Mouse (Mus musculus): ENCODE measurements around the gene Ror2. TPM values are rescaled to one million over a fixed set of nuclear protein-coding genes. Genes with fewer than 3 reads are reported as not detected.

The Ror2 gene
- total RNA-seq, 1 experiment: 15.1 TPM

GRCm38 (mm10) chr13:53163060-53163459 lies 122.9 kb downstream of the Ror2 start:
- in situ Hi-C loops (cut with MboI; ENCODE audit: low sequenced_read_pairs in 2 of 2, unreplicated experiment in 2 of 2): no loop called here
- no peak for DNase-seq (ENCODE audit: low read depth, low spot score)
- H3K4me1 ChIP-seq (ENCODE audit: control insufficient read depth in 2 of 2, insufficient read depth in 2 of 2, low read length in 2 of 2, poor library complexity in 1 of 2): peaks cover 8 to 16% of the 10 kb centered on the region in 2 experiments; a peak in 3 of 4 replicates
- H3K9ac ChIP-seq (ENCODE audit: insufficient read depth, low read depth, low read length, poor library complexity, severe bottlenecking): no peak overlapping the region
- no peaks in the 10 kb centered on the region for H3K9me3 ChIP-seq (ENCODE audit: control insufficient read depth, insufficient read depth, low read depth, low read length)
- no peak overlapping the region for H3K4me3 ChIP-seq (ENCODE audit: insufficient read depth in 1 of 2, low read depth in 1 of 2, low read length in 2 of 2, poor library complexity in 1 of 2, severe bottlenecking in 1 of 2)
- no peak overlapping the region for H3K27ac ChIP-seq (ENCODE audit: insufficient read depth, low read depth, low read length, poor library complexity, severe bottlenecking)
- TF ChIP-seq CHD2 (IDR thresholded peaks at IDR 0.05; ENCODE audit: low read depth, low read length) (no peak), MAFK (IDR thresholded peaks at IDR 0.05; ENCODE audit: insufficient read depth, low read depth, low read length) (no peak), ZC3H11A (IDR thresholded peaks at IDR 0.05; ENCODE audit: borderline replicate concordance, low read depth, low read length) (no peak), HCFC1 (IDR thresholded peaks at IDR 0.05; ENCODE audit: borderline replicate concordance, insufficient read depth, low read length) (no peak), ZNF384 (IDR thresholded peaks at IDR 0.05; ENCODE audit: low read depth, low read length) (no peak)
- H3K36me3 ChIP-seq (ENCODE audit: control insufficient read depth, insufficient read depth, low read length, poor library complexity, severe bottlenecking): no peaks in the 10 kb centered on the region

GRCm38 (mm10) chr13:53159501-53159900 lies 126.4 kb downstream of the Ror2 start:
- in situ Hi-C loops (cut with MboI; ENCODE audit: low sequenced_read_pairs in 2 of 2, unreplicated experiment in 2 of 2): no loop called here
- H3K9ac ChIP-seq (ENCODE audit: insufficient read depth, low read depth, low read length, poor library complexity, severe bottlenecking): no peak overlapping the region
- no peak for DNase-seq (ENCODE audit: low read depth, low spot score)
- peaks cover 6 to 18% of the 10 kb centered on the region in 2 experiments; a peak in 3 of 4 replicates for H3K4me1 ChIP-seq (ENCODE audit: control insufficient read depth in 2 of 2, insufficient read depth in 2 of 2, low read length in 2 of 2, poor library complexity in 1 of 2)
- TF ChIP-seq MAFK (IDR thresholded peaks at IDR 0.05; ENCODE audit: insufficient read depth, low read depth, low read length) (no peak), ZC3H11A (IDR thresholded peaks at IDR 0.05; ENCODE audit: borderline replicate concordance, low read depth, low read length) (no peak), ZNF384 (IDR thresholded peaks at IDR 0.05; ENCODE audit: low read depth, low read length) (no peak), CHD2 (IDR thresholded peaks at IDR 0.05; ENCODE audit: low read depth, low read length) (no peak), HCFC1 (IDR thresholded peaks at IDR 0.05; ENCODE audit: borderline replicate concordance, insufficient read depth, low read length) (no peak)
- H3K27ac ChIP-seq (ENCODE audit: insufficient read depth, low read depth, low read length, poor library complexity, severe bottlenecking): no peak overlapping the region
- no peak overlapping the region for H3K4me3 ChIP-seq (ENCODE audit: insufficient read depth in 1 of 2, low read depth in 1 of 2, low read length in 2 of 2, poor library complexity in 1 of 2, severe bottlenecking in 1 of 2)
- H3K9me3 ChIP-seq (ENCODE audit: control insufficient read depth, insufficient read depth, low read depth, low read length): no peaks in the 10 kb centered on the region
- no peaks in the 10 kb centered on the region; the same call in 1 of the 2 replicates for H3K36me3 ChIP-seq (ENCODE audit: control insufficient read depth, insufficient read depth, low read length, poor library complexity, severe bottlenecking)

GRCm38 (mm10) chr13:53158405-53159005 lies 127.4 kb downstream of the Ror2 start:
- Histone ChIP-seq H3K4me1 (ENCODE audit: control insufficient read depth in 2 of 2, insufficient read depth in 2 of 2, low read length in 2 of 2, poor library complexity in 1 of 2) (peaks cover 13 to 22% of the 10 kb centered on the region in 2 experiments), H3K4me3 (ENCODE audit: insufficient read depth in 1 of 2, low read depth in 1 of 2, low read length in 2 of 2, poor library complexity in 1 of 2, severe bottlenecking in 1 of 2) (no peak overlapping the region), H3K9ac (ENCODE audit: insufficient read depth, low read depth, low read length, poor library complexity, severe bottlenecking) (no peak overlapping the region), H3K36me3 (ENCODE audit: control insufficient read depth, insufficient read depth, low read length, poor library complexity, severe bottlenecking) (no peaks in the 10 kb centered on the region; the same call in 1 of the 2 replicates), H3K9me3 (ENCODE audit: control insufficient read depth, insufficient read depth, low read depth, low read length) (no peaks in the 10 kb centered on the region), H3K27ac (ENCODE audit: insufficient read depth, low read depth, low read length, poor library complexity, severe bottlenecking) (no peak overlapping the region)
- DNase-seq (ENCODE audit: low read depth, low spot score): no peak
- in situ Hi-C loops (cut with MboI; ENCODE audit: low sequenced_read_pairs in 2 of 2, unreplicated experiment in 2 of 2): no loop called here
- TF ChIP-seq MAFK (IDR thresholded peaks at IDR 0.05; ENCODE audit: insufficient read depth, low read depth, low read length): no peak
- no peak for TF ChIP-seq HCFC1 (IDR thresholded peaks at IDR 0.05; ENCODE audit: borderline replicate concordance, insufficient read depth, low read length)
- no peak for TF ChIP-seq CHD2 (IDR thresholded peaks at IDR 0.05; ENCODE audit: low read depth, low read length)
- no peak for TF ChIP-seq ZNF384 (IDR thresholded peaks at IDR 0.05; ENCODE audit: low read depth, low read length)
- no peak for TF ChIP-seq ZC3H11A (IDR thresholded peaks at IDR 0.05; ENCODE audit: borderline replicate concordance, low read depth, low read length)

- Histone ChIP-seq H3K4me1 (ENCODE audit: control insufficient read depth in 2 of 2, insufficient read depth in 2 of 2, low read length in 2 of 2, poor library complexity in 1 of 2) (peaks cover 13 to 22% of the 10 kb centered on the region in 2 experiments), H3K9ac (ENCODE audit: insufficient read depth, low read depth, low read length, poor library complexity, severe bottlenecking) (no peak overlapping the region), H3K36me3 (ENCODE audit: control insufficient read depth, insufficient read depth, low read length, poor library complexity, severe bottlenecking) (no peaks in the 10 kb centered on the region; the same call in 1 of the 2 replicates), H3K9me3 (ENCODE audit: control insufficient read depth, insufficient read depth, low read depth, low read length) (no peaks in the 10 kb centered on the region), H3K27ac (ENCODE audit: insufficient read depth, low read depth, low read length, poor library complexity, severe bottlenecking) (no peak overlapping the region), H3K4me3 (ENCODE audit: insufficient read depth in 1 of 2, low read depth in 1 of 2, low read length in 2 of 2, poor library complexity in 1 of 2, severe bottlenecking in 1 of 2) (no peak overlapping the region)
- DNase-seq (ENCODE audit: low read depth, low spot score): no peak
- no peak for TF ChIP-seq CHD2 (IDR thresholded peaks at IDR 0.05; ENCODE audit: low read depth, low read length)
- TF ChIP-seq ZNF384 (IDR thresholded peaks at IDR 0.05; ENCODE audit: low read depth, low read length): no peak
- no peak for TF ChIP-seq MAFK (IDR thresholded peaks at IDR 0.05; ENCODE audit: insufficient read depth, low read depth, low read length)
- TF ChIP-seq ZC3H11A (IDR thresholded peaks at IDR 0.05; ENCODE audit: borderline replicate concordance, low read depth, low read length): no peak
- TF ChIP-seq HCFC1 (IDR thresholded peaks at IDR 0.05; ENCODE audit: borderline replicate concordance, insufficient read depth, low read length): no peak
- in situ Hi-C loops (cut with MboI; ENCODE audit: low sequenced_read_pairs in 2 of 2, unreplicated experiment in 2 of 2): no loop called here
These were observed 129.0 kb downstream of the Ror2 start for GRCm38 (mm10) chr13:53156911-53157310.

Measured in ES-E14 (cell line).